Mouse (Mus musculus) adrenal gland, postnatal 36 days (tissue): ENCODE results near the gene Herpud2. TPM values are rescaled to one million over a fixed set of nuclear protein-coding genes. Genes with fewer than 3 reads are reported as not detected.
"Not testable (repeated sequence)": the region's sequence is repeated elsewhere in the genome, so short reads cannot be mapped to it uniquely, and the experiment has no call there.

Experiments
- DNase-seq, 2 experiments: peaks; one replicate each; pipeline ENCODE4 v3.0.0; 2021; ENCODE audit warnings: mixed read lengths in 1 of 2
- total RNA-seq, 2 experiments: library from RNA; stranded (reverse); gene quantifications; 2 replicates each; pipeline ENCODE4 v1.2.3; 2021

The Herpud2 gene
- total RNA-seq, 2 experiments from 2014 or later, result 49.2 to 58.7 TPM

DNA sequence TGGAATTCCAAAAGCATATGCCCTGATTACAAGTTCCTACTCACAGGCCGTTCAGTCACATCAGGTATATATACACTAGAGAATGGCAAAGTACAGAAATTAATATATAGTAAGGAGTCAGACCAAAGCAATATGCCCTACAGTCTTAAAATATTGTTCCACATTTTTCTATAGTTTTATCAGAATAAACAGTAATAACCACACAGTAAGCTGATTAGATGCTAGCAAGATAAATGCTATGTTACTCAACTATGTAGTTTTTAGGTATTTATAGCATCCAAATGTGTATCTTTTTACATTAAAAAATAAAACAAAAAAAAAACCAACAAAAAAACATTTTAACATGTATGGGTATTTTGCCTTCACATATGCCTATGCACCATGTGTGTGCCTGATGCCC lies 5.7 kb downstream of the Herpud2 start:
- DNase-seq, result no peak

DNA sequence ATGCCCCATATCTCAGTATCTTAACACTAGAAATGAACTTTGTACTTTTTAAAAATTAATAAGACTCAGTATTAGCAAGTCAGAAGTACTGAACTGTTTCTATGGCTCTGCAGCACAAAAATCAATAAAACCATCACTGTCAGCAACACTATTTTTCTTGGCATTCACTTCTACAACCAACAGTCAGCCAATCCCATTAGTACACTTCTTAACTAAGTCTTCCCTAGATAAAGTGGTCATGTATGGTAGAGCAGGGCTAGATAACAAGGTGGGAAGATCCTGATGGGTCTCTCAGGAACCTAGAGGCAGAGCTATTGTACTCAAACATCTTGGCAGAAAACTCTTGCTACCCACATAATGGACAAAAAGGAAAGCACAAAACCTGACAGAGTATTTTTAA lies 7.7 kb downstream of the Herpud2 start:
- DNase-seq, result no peak

DNA sequence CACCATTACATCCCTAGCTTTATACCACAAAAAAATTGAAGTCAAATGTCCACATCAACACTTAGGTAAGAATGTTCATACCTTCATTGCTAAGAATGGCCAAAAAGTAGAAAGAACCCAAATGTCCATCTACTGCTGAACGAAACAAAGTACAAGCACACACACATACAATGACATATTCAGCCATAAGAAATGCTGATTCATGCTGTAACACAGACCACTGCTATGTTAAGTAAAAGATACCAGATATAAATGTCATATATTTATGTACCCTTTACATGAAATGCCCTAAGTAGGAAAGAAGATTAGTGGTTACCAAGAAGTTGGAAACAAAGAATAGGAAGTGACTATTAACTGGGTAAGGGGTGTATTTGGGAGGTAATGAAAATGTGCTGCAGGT lies 8.6 kb downstream of the Herpud2 start:
- no peak for DNase-seq

DNA sequence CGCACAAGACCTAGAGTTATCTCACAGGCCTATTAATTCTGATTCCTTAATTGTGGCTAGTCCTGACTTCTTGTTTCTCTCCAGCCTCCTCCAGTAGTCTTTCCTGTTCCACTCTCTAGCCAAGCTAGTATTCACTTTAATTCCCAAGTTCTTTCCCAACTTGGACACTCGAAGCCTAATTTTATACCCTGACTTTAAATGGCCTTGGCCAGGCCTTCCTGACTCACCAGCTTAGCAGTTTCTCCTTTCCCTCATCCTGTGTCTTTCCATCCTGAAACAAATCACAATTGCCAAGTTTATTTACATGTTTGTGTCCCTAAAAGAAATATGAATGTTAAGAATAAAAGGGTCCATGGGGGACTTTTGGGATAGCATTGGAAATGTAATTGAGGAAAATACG lies 9.6 kb downstream of the Herpud2 start:
- DNase-seq, result peak; percentile 29 to 34

DNA sequence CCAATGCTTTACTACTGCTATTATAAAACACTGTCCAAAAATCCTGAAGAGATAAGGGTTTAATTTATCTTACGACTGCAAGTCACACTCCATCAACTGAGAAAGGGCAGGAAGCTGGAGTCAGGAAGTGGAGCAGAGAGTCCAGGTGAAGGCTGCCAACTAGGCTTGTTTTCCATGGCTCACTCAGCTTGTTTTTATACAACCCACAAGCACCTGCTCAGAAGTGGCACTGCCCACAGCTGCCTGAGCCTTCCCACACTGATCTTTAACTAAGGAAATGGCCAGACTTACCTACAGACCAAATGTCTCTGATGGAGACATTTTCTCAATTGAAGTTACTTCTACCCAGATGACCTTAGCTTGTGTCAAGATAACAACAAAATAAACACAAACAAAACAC lies 11.3 kb downstream of the Herpud2 start:
- peak in 1 of 2 experiments; percentile 14 for DNase-seq

DNA sequence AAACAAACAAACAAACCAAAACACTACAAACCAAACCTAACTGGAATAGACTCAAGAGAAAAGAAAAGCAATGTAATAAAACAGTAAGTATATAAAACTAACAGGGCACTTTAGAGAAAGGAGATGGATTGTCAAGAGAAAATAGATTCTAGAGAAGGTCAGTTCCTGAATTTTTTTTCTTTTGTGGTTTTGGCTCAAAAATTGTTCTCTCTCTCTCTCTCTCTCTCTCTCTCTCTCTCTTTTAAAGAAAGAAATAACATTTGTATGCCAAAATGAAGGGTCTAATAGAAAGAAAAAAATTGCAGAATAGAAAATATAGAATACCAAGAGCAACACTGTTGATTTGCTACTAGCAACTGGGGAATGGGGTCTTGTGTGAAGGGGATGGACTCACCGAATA lies 12.7 kb downstream of the Herpud2 start:
- DNase-seq, result no peak

DNA sequence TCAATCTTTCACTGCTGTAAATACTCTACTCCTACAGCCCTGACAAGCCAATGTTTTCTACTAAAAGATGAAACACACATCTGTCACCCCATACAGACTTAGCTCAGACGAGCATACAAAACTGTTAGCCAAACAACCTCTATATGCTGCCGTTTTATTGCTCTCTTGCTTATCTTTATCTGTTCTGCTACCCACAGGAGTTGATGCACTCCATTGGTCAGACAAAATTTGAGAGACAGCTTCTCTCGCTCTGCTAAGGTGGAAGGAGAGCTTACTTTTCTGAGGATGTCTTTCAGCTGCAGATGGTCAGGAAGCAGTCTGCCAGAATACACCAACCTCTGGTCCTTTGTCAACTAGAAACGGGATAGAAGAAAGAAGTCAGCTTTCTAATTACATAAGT lies 18.7 kb downstream of the Herpud2 start:
- DNase-seq, result no peak

DNA sequence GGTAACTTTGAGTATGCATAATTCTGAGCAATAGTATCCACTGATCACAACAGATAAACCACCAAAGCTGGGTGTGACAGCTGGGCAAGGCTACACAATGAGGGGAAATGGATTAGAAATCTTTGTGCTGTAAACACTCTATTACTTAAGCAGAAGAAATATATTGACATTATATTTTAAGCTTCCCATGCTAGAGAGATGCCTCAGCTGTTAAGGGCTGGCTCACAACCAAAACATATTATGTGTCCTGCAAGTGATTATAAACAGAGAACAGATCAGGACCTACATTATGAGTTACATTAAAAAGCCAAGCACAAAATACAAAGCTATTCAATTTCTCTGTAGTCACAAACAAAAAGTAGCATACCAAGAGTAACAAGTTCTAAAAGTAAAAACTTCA lies 19.4 kb downstream of the Herpud2 start:
- DNase-seq, result no peak

DNA sequence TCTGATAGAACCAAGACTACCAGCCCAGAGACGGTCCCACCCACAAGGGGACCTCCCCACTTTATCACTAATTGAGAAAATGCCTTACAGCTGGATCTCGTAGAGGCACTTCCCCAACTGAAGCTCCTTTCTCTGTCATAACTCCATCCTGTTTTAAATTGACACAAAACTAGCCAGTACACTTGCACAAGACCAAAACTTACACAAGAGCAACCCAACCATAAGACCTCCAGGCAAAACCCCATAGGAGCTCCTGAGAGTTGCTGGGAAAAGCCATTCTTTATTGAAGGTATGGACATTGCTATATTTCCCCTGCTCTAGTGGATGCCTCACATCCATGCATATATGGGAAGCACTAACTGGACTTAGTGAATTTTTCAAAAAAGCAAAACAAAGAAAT lies 27.6 kb downstream of the Herpud2 start:
- DNase-seq, result no peak

DNA sequence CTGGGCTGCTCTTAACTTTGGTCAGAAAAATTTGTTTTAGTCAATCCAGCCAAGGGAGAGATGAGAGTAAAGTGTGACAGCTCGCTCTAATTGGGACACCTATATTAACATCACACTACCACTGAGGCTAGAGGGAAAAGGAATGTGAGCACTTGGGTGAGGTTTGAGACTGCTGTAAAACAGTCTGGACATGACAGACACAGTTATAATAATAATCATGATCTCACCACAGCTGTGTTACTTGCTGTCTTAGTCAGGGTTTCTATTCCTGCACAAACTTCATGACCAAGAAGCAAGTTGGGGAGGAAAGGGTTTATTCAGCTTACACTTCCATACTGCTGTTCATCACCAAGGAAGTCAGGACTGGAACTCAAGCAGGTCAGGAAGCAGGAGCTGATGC lies 28.0 kb downstream of the Herpud2 start:
- not testable (repeated sequence) for DNase-seq

DNA sequence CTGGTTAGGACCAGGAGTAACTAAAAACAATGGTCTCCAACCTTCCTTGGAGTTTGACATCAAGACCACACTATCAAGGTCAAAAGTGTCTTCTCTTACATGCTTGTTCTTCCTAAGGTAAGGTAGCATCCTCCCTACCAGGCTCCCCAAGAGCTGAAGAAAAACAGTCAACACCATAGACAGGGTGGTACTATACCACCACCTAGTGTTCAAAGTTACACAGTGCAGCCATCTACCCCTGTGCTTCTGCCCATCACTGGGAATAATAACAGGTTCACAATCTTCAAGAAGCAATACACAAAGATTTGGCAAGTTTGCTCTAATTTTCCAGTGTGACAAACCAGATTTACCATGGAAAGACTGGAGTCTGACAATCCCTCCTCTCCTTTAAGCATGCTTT lies 47.0 kb downstream of the Herpud2 start:
- peak; percentile 13 to 41 for DNase-seq

DNA sequence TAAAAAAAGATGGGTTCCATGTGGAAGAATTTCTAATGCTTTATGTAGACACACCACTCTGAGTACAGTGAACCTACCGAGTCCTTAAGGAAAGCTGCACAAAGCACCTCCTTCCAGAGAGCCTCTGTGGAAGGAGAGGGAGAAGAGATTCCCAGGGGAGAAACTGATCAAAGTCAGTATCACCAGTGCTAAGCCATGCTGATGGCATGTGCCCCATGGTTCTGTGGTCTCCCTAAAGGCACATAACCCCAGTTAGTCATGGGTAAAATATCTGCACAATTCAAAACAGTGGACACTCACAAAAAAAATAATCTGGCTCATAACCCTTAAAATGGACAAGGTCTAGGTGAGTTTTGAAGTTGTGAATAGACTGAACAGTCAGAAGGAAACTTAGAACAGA lies 48.7 kb downstream of the Herpud2 start:
- no peak for DNase-seq

DNA sequence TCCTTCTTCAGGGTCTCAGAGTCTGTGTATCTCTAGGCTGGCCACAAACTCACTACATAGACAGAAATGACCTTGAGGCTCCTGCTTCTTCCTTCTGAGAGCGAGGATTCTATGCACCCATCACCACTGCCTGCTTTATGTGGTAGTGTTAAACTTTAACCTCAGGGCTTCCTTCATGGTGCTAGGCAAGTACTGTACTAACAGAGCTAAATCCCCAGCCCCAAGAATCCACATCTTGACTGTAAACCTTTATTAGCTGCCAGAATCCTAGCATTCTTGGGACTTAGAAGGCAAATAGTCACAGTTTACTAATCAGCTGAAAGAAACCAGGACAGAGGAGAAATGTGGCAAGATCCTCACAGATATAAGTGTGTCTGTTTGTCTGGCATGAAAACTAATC lies 60.8 kb downstream of the Herpud2 start:
- DNase-seq, result no peak

DNA sequence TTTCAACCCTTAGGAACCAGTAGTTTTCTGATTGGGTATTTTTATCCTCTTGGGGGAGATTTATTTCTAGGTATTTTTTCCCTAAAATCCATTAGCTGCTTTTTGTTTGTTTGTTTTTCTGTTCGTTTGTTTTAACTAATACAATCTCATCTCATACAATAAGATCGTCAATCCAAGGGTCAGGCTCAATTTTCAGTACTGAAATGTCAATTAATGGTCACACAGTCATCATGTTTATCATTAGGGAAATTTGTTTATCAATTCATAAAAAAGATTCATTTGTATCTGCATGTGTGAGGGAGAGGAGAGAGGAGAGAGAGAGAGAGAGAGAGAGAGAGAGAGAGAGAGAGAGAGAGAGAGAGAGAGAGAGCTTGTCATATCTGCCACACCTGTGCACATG lies 62.5 kb downstream of the Herpud2 start, which contains the start of gene Gm10181:
Gene Gm10181, plus strand, starts transcription at position 301 of the 400 bp plus-strand sequence.
- DNase-seq, result no peak

DNA sequence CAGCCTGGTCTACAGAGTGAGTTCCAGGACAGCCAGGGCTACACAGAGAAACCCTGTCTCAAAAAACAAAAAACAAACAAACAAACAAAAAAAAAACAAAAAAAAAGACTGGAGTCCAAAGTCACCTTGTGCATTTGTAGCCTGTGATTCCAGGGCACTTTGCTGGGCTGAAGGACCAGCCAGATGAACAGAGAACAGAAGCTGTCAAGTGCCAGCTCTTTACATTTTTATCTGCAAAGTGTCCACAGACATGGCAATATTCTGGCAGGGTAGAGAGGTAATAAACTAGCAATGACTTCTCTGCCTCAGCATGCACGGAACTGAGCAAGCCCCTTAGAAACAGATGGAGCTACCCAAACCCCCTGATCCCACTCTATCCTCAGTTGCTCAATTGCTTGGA lies 75.1 kb downstream of the Herpud2 start:
- DNase-seq, result no peak

DNA sequence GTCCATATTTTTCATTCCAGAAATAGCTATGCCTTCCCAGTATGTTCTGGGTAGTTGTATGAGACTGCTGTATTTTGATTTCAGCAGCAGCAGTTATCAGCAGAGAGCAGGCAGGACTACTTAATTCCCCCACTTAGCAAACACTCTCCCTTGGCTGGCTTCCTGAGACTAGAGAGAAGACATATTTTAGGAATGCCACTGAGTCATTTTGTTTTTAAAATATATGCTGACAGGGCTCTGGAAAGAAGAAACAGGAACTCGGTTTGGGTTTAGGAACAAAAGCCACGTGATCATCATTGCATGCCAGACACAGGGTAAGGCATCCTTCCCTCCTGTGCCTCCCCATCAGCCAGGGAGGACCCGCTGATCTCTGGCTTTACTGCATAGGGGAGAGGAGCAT lies 75.6 kb downstream of the Herpud2 start:
- DNase-seq, result no peak

DNA sequence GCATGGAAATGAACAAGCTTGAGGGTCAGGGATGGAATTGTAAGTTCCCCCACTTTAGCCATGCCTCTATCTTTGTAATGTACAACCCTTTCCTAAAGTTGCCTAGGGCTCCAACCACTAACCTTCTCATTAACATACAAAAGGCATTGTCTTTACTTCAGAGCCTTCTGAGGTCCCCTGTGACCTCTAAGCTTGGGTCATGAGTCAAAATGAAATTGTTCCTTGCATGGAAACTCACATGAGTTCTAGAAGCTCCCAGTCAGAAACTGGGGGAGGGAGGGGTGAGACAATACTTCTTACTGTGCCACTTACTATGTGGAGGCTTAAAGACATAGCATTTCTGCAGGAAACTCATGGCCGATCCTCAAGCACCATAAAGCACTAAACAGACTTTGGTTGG lies 79.0 kb downstream of the Herpud2 start:
- DNase-seq, result no peak

DNA sequence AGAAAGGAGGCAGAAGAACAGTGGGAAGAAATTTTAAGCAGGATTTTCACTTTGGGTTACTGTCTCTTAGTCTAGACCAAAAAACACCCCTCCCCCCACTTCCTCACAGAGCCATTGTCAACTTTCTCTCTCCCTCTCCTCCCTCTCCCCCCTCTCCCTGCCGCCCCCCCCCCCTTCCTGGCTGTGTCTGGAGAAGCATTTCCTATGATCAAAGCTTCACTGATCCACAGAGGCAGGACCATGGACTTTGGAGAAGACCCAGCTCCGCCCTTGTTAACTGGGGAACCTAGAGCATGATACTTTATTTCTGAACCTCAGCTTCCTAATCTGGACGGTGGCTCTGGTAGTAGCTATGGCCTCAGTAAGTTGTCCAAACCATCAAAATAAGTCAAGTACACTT lies 92.9 kb downstream of the Herpud2 start:
- DNase-seq, result peak in 1 of 2 experiments; percentile 34

Other genes with a start within 250 kb of the Herpud2 start
- not detected for gene Gm10181, start 62.4 kb downstream of the Herpud2 start, total RNA-seq
- gene Sept7, start 100.6 kb upstream of the Herpud2 start, total RNA-seq, result 100 to 1,000 TPM; 112 to 128 TPM